Mouse (Mus musculus): Measurements from ENCODE around the gene Mamdc2. TPM values are rescaled to one million over a fixed set of nuclear protein-coding genes. Genes with fewer than 3 reads are reported as not detected.

Gene Mamdc2
- total and polyA plus RNA-seq, 3 experiments = not detected

DNA sequence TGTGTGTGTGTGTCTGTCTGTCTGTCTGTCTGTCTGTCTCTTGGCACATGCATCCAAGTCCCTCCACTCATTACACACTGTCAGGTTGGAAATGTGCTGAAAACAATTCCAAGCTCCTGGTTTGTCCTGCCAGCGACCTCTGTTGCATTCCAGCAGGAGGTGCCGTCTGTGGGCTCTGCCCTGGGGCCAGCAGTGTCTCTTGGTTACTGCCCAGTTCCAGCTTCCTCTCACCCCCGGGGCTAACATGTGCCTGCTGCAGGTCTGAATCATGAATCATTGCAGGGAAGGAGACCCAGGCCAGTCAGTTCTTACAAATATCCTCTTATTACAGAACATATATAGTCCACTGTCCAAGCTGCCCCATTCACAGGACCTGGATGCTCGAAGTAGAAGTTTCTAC, 9.2 kb upstream of the Mamdc2 start:
- no peaks in the 10 kb centered on the region for H3K36me3 ChIP-seq (ENCODE audit: control insufficient read depth in 1 of 2, insufficient read depth in 2 of 2, low read length in 2 of 2)
- no peak overlapping the region for H3K27ac ChIP-seq (ENCODE audit: control insufficient read depth, low read depth, low read length)
- H3K4me3 ChIP-seq (ENCODE audit: control insufficient read depth in 1 of 2, insufficient read depth in 1 of 2, low read depth in 2 of 2, low read length in 2 of 2) = no peak overlapping the region
- H3K9me3 ChIP-seq (replicated peaks; ENCODE audit: insufficient read depth, low read length) = no peaks in the 10 kb centered on the region
- DNase-seq (ENCODE audit: low read depth, low spot score) = no peak
- TF ChIP-seq USF2 (IDR thresholded peaks at IDR 0.05; ENCODE audit: borderline replicate concordance in 1 of 2, insufficient read depth in 1 of 2, low read depth in 1 of 2, low read length in 2 of 2) (no peak), NELFE (IDR thresholded peaks at IDR 0.05; ENCODE audit: low read depth, low read length) (no peak), MYB (IDR thresholded peaks at IDR 0.05; ENCODE audit: low read depth, low read length) (no peak), ZC3H11A (IDR thresholded peaks at IDR 0.05; ENCODE audit: low read depth, low read length) (no peak), EP300 (IDR thresholded peaks at IDR 0.05; ENCODE audit: low read depth in 1 of 2, low read length in 2 of 2) (no peak), MAFK (IDR thresholded peaks at IDR 0.05; ENCODE audit: borderline replicate concordance, low read depth, low read length) (no peak)
- no peaks in the 10 kb centered on the region for H3K79me2 ChIP-seq (ENCODE audit: control insufficient read depth, insufficient read depth, low read length, poor library complexity)
- no peaks in the 10 kb centered on the region for H3K27me3 ChIP-seq (ENCODE audit: control insufficient read depth in 1 of 2, insufficient read depth in 2 of 2, low read length in 2 of 2)
- H3K9ac ChIP-seq (ENCODE audit: control insufficient read depth, low read depth, low read length, poor library complexity, severe bottlenecking) = no peak overlapping the region
- no peaks in the 10 kb centered on the region for H3K4me1 ChIP-seq (ENCODE audit: control insufficient read depth in 1 of 2, insufficient read depth in 2 of 2, low read length in 2 of 2)

GRCm38 (mm10) chr19:23451361-23451760, 3.1 kb upstream of the Mamdc2 start:
- no peak overlapping the region for H3K9ac ChIP-seq (ENCODE audit: control insufficient read depth, low read depth, low read length, poor library complexity, severe bottlenecking)
- no peaks in the 10 kb centered on the region for H3K4me1 ChIP-seq (ENCODE audit: control insufficient read depth in 1 of 2, insufficient read depth in 2 of 2, low read length in 2 of 2)
- TF ChIP-seq CHD1 (IDR thresholded peaks at IDR 0.05; ENCODE audit: low read depth, low read length) (no peak), MYC (IDR thresholded peaks at IDR 0.05; ENCODE audit: low read depth, low read length) (no peak), RAD21 (IDR thresholded peaks at IDR 0.05; ENCODE audit: low read depth, low read length) (no peak), NRF1 (IDR thresholded peaks at IDR 0.05; ENCODE audit: insufficient read depth, low read depth, low read length, poor library complexity, severe bottlenecking) (no peak), USF1 (IDR thresholded peaks at IDR 0.05; ENCODE audit: low read depth, low read length) (no peak), ETS1 (IDR thresholded peaks at IDR 0.05; ENCODE audit: low read depth, low read length) (no peak), MYB (IDR thresholded peaks at IDR 0.05; ENCODE audit: low read depth, low read length) (no peak), MXI1 (IDR thresholded peaks at IDR 0.05; ENCODE audit: low read depth, low read length) (no peak), ELF1 (IDR thresholded peaks at IDR 0.05; ENCODE audit: low read depth, low read length) (no peak), UBTF (IDR thresholded peaks at IDR 0.05; ENCODE audit: borderline replicate concordance, insufficient read depth, low read depth, low read length) (no peak), POLR2A (IDR thresholded peaks at IDR 0.05; ENCODE audit: control insufficient read depth in 1 of 2, insufficient read depth in 1 of 2, low read depth in 1 of 2, low read length in 2 of 2, poor library complexity in 1 of 2) (no peak), KAT2A (conservative IDR thresholded peaks at IDR 0.05; ENCODE audit: low read depth, low read length) (no peak), CHD2 (IDR thresholded peaks at IDR 0.05; ENCODE audit: low read length) (no peak), USF2 (IDR thresholded peaks at IDR 0.05; ENCODE audit: borderline replicate concordance in 1 of 2, insufficient read depth in 1 of 2, low read depth in 1 of 2, low read length in 2 of 2) (no peak)
- H3K27me3 ChIP-seq (ENCODE audit: control insufficient read depth in 1 of 2, insufficient read depth in 2 of 2, low read length in 2 of 2) = no peaks in the 10 kb centered on the region
- no peaks in the 10 kb centered on the region for H3K36me3 ChIP-seq (ENCODE audit: control insufficient read depth in 1 of 2, insufficient read depth in 2 of 2, low read length in 2 of 2)
- no peak overlapping the region for H3K4me3 ChIP-seq (ENCODE audit: control insufficient read depth in 1 of 2, insufficient read depth in 1 of 2, low read depth in 2 of 2, low read length in 2 of 2)
- no peaks in the 10 kb centered on the region for H3K9me3 ChIP-seq (replicated peaks; ENCODE audit: insufficient read depth, low read length)
- no peaks in the 10 kb centered on the region for H3K79me2 ChIP-seq (ENCODE audit: control insufficient read depth, insufficient read depth, low read length, poor library complexity)
- DNase-seq (ENCODE audit: low read depth, low spot score) = no peak
- no peak overlapping the region for H3K27ac ChIP-seq (ENCODE audit: control insufficient read depth, low read depth, low read length)

Data from MEL (cell line).